Mouse (Mus musculus): ENCODE measurements around the gene Sema4d.

DNA sequence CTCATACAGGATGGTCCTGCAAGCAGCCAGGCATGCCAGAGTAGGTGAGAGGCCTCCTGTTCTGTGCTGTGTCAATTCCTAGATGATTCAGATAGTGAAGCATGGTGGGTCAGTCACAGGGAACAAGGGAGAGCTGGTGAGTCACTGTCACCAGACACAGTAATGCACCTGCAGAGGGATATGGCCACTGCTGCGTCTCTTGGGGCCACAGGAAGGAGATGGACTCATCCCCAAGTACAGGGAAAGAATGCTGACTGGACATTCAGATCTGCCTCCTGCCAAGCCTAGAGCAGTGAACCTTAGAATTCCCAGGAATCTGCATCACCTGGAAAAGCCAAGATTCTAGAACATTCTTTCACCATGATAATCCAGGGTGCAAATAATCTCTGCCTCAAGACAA lies 53.8 kb downstream of the Sema4d start:
- no peak for TF ChIP-seq GATA1 (IDR thresholded peaks at IDR 0.05; ENCODE audit: low read length)
- no peak for TF ChIP-seq TAL1 (IDR thresholded peaks at IDR 0.05; ENCODE audit: low read length)
